Mouse (Mus musculus) myocyte (in vitro differentiated cells): ENCODE data around the gene Chaf1a.

Experiments used
- CEBPB ChIP-seq: IDR thresholded peaks from 2 replicates; pipeline ENCODE4 v1.6.1; 2011; ENCODE audit warnings: mild to moderate bottlenecking, moderate library complexity; ENCODE audit not compliant: poor library complexity, insufficient read depth, severe bottlenecking
- E2F4 ChIP-seq: IDR thresholded peaks from one replicate; pipeline ENCODE4 v1.6.1; 2011; ENCODE audit warnings: mild to moderate bottlenecking, control low read depth, moderate library complexity; ENCODE audit not compliant: insufficient read depth
- MAX ChIP-seq: IDR thresholded peaks from one replicate; pipeline ENCODE4 v1.6.1; 2011; ENCODE audit warnings: low read depth, mild to moderate bottlenecking, control low read depth
- MYOD1 ChIP-seq, 3 experiments: IDR thresholded peaks; one replicate each; pipeline ENCODE4 v1.6.1; 2011; ENCODE audit warnings: control low read depth in 2 of 3, low read depth in 2 of 3, mild to moderate bottlenecking in 2 of 3, moderate library complexity in 1 of 3; ENCODE audit not compliant: insufficient read length in 2 of 3, control insufficient read depth in 1 of 3
- MYOG ChIP-seq, 3 experiments: IDR thresholded peaks; one replicate each; pipeline ENCODE4 v1.6.1; 2011; ENCODE audit warnings: control low read depth in 2 of 3, low read depth in 2 of 3, mild to moderate bottlenecking in 2 of 3; ENCODE audit not compliant: insufficient read length in 2 of 3, control insufficient read depth in 1 of 3, insufficient read depth in 1 of 3
- POLR2A ChIP-seq: IDR thresholded peaks from one replicate; pipeline ENCODE4 v1.6.1; 2011; ENCODE audit warnings: low read depth, mild to moderate bottlenecking, control low read depth, moderate library complexity; ENCODE audit not compliant: insufficient read length
- POLR2AphosphoS2 ChIP-seq: IDR thresholded peaks from one replicate; pipeline ENCODE4 v1.6.1; 2011; ENCODE audit warnings: low read depth, control low read depth; ENCODE audit not compliant: insufficient read length
- REST ChIP-seq: IDR thresholded peaks from one replicate; pipeline ENCODE4 v1.6.1; 2011; ENCODE audit warnings: mild to moderate bottlenecking, control low read depth, moderate library complexity; ENCODE audit not compliant: insufficient read depth, insufficient read length
- SRF ChIP-seq: IDR thresholded peaks from one replicate; pipeline ENCODE4 v1.6.1; 2011; ENCODE audit warnings: low read depth; ENCODE audit not compliant: control insufficient read depth, insufficient read length
- TCF12 ChIP-seq: IDR thresholded peaks from one replicate; pipeline ENCODE4 v1.6.1; 2011; ENCODE audit warnings: mild to moderate bottlenecking, control low read depth; ENCODE audit not compliant: poor library complexity, insufficient read depth, severe bottlenecking
- TCF3 ChIP-seq: IDR thresholded peaks from one replicate; pipeline ENCODE4 v1.6.1; 2011; ENCODE audit warnings: low read depth, control low read depth; ENCODE audit not compliant: insufficient read length
- USF1 ChIP-seq: IDR thresholded peaks from one replicate; pipeline ENCODE4 v1.6.1; 2011; ENCODE audit warnings: low read depth, mild to moderate bottlenecking, control low read depth, moderate library complexity

- no peak for TF ChIP-seq POLR2A
- TF ChIP-seq E2F4, result no peak
- TF ChIP-seq REST, result no peak
- TF ChIP-seq POLR2AphosphoS2, result no peak
- TF ChIP-seq MYOG (IDR thresholded peaks at IDR 0.05; ENCODE audit: control insufficient read depth in 1 of 3, insufficient read depth in 1 of 3, insufficient read length in 2 of 3, low read depth in 2 of 3), result no peak
- no peak for TF ChIP-seq MYOD1 (IDR thresholded peaks at IDR 0.05; ENCODE audit: control insufficient read depth in 1 of 3, insufficient read length in 2 of 3, low read depth in 2 of 3)
- TF ChIP-seq TCF12, result no peak
- TF ChIP-seq MAX, result no peak
- TF ChIP-seq CEBPB, result no peak
- TF ChIP-seq USF1, result no peak
- TF ChIP-seq TCF3, result no peak
- TF ChIP-seq SRF, result no peak
Measured at GRCm38 (mm10) chr17:56110571-56110970, 70.3 kb downstream of the Chaf1a start.
